Mouse (Mus musculus) kidney, embryonic 15.5 days (tissue): Measurements from ENCODE around the gene Arl4d. TPM values are rescaled to one million over a fixed set of nuclear protein-coding genes. Genes with fewer than 3 reads are reported as not detected.

Source experiments
- ATAC-seq: fragments of 200-750 bp; cut with Nextera tagmentation; replicated peaks from 2 replicates; pipeline ENCODE4 v1.8.0; 2017; ENCODE audit warnings: moderate TSS enrichment; ENCODE audit not compliant: low FRiP score
- H3K27ac ChIP-seq: fragments of 300-500 bp; sonication (generic); 2 replicates; pipeline ENCODE4 v1.5.1; 2015; ENCODE audit warnings: mild to moderate bottlenecking, inconsistent platforms
- H3K27me3 ChIP-seq: fragments of 300-500 bp; sonication (generic); 2 replicates; pipeline ENCODE4 v1.6.1; 2015; ENCODE audit warnings: inconsistent platforms
- H3K36me3 ChIP-seq: fragments of 300-500 bp; sonication (generic); 2 replicates; pipeline ENCODE4 v1.6.1; 2015; ENCODE audit warnings: inconsistent platforms
- H3K4me1 ChIP-seq: fragments of 300-500 bp; sonication (generic); 2 replicates; pipeline ENCODE4 v1.6.1; 2015; ENCODE audit warnings: inconsistent platforms
- H3K4me2 ChIP-seq: fragments of 300-500 bp; sonication (generic); 2 replicates; pipeline ENCODE4 v1.6.1; 2015; ENCODE audit warnings: moderate library complexity, mild to moderate bottlenecking, inconsistent platforms
- H3K4me3 ChIP-seq: fragments of 300-500 bp; sonication (generic); replicated peaks from 2 replicates; pipeline ENCODE4 v1.5.1; 2015; ENCODE audit warnings: mild to moderate bottlenecking, inconsistent platforms
- H3K9ac ChIP-seq: fragments of 300-500 bp; sonication (generic); 2 replicates; pipeline ENCODE4 v1.6.1; 2015; ENCODE audit warnings: mild to moderate bottlenecking, inconsistent platforms
- H3K9me3 ChIP-seq: fragments of 300-500 bp; sonication (generic); replicated peaks from 2 replicates; pipeline ENCODE4 v1.6.1; 2016; ENCODE audit warnings: inconsistent platforms
- WGBS: fragments of 180-500 bp; shearing (Covaris S2); methylation state at CpG from one replicate; pipeline ENCODE4 v1.1.7; 2015; ENCODE audit warnings: mixed read lengths; 5-methylcytosine and 5-hydroxymethylcytosine counted together
- polyA plus RNA-seq: library from polyadenylated mRNA; unstranded; fragments of >200 nt; fragmentation: Nextera tagmentation; extraction: Ambion mirVana; gene quantifications from 2 replicates; pipeline ENCODE4 v1.2.1, GENCODE M21; 2015

Gene Arl4d
- polyA plus RNA-seq, 1 experiment from 2014 or later, result 3.9 TPM

GRCm38 (mm10) chr11:101708482-101708881, 43.1 kb downstream of the Arl4d start:
- no peak overlapping the region for H3K9ac ChIP-seq
- H3K27me3 ChIP-seq, result 0 out of 2 replicates have a peak, but pooled peaks cover 4% of the 10 kb centered on the region
- peaks cover 23% of the 10 kb centered on the region for H3K4me1 ChIP-seq
- H3K9me3 ChIP-seq, result no peaks in the 10 kb centered on the region
- H3K4me2 ChIP-seq, result no peak overlapping the region
- no peak for ATAC-seq
- WGBS, result 37% methylated on average over 5 of the region's 5 CpGs
- H3K4me3 ChIP-seq, result no peak overlapping the region
- H3K36me3 ChIP-seq, result no peaks in the 10 kb centered on the region
- H3K27ac ChIP-seq, result no peak overlapping the region

- no peak for ATAC-seq
- H3K4me1 ChIP-seq, result peaks cover 10% of the 10 kb centered on the region; the same call in 1 of the 2 replicates
- H3K27me3 ChIP-seq, result no peaks in the 10 kb centered on the region
- H3K4me2 ChIP-seq, result no peak overlapping the region
- H3K36me3 ChIP-seq, result no peaks in the 10 kb centered on the region
- H3K4me3 ChIP-seq, result no peak overlapping the region
- 59% methylated on average over 9 of the region's 9 CpGs for WGBS
- H3K27ac ChIP-seq, result 0 out of 2 replicates have a peak overlapping the region, but pooled peaks have one; percentile 11
- no peaks in the 10 kb centered on the region for H3K9me3 ChIP-seq
- no peak overlapping the region for H3K9ac ChIP-seq
Observed at GRCm38 (mm10) chr11:101712811-101713210, 47.5 kb downstream of the Arl4d start.

GRCm38 (mm10) chr11:101714012-101714411, 48.7 kb downstream of the Arl4d start:
- no peaks in the 10 kb centered on the region for H3K36me3 ChIP-seq
- H3K9me3 ChIP-seq, result no peaks in the 10 kb centered on the region
- H3K4me3 ChIP-seq, result no peak overlapping the region
- H3K4me1 ChIP-seq, result peaks cover 10% of the 10 kb centered on the region; the same call in 1 of the 2 replicates
- H3K9ac ChIP-seq, result no peak overlapping the region
- H3K4me2 ChIP-seq, result no peak overlapping the region
- H3K27me3 ChIP-seq, result no peaks in the 10 kb centered on the region
- H3K27ac ChIP-seq, result 0 out of 2 replicates have a peak overlapping the region, but pooled peaks have one; percentile 41
- WGBS, result 53% methylated on average over 7 of the region's 7 CpGs
- ATAC-seq, result peak; percentile 70

Other genes with a start within 250 kb of the Arl4d start
- gene Aarsd1, start 247.9 kb upstream of the Arl4d start, polyA plus RNA-seq, result 83.0 and 87.2 TPM in 2 replicates
- 10.0 and 10.3 TPM in 2 replicates for gene Gm27029, start 240.7 kb upstream of the Arl4d start, polyA plus RNA-seq
- 20.4 and 21.7 TPM in 2 replicates for gene Rundc1, start 240.5 kb upstream of the Arl4d start, polyA plus RNA-seq
- gene Ptges3l, start 240.2 kb upstream of the Arl4d start, polyA plus RNA-seq, result 12.3 and 12.6 TPM in 2 replicates
- 369 and 421 TPM in 2 replicates for gene Rpl27, start 223.2 kb upstream of the Arl4d start, polyA plus RNA-seq
- gene Ifi35, start 217.1 kb upstream of the Arl4d start, polyA plus RNA-seq, result 13.8 and 18.8 TPM in 2 replicates
- 9.0 and 11.4 TPM in 2 replicates for gene Rnd2, start 200.5 kb upstream of the Arl4d start, polyA plus RNA-seq
- 31.8 and 37.5 TPM in 2 replicates for gene Vat1, start 199.3 kb upstream of the Arl4d start, polyA plus RNA-seq
- 12.9 and 14.4 TPM in 2 replicates for gene Brca1, start 113.6 kb upstream of the Arl4d start, polyA plus RNA-seq
- gene Nbr1, start 113.4 kb upstream of the Arl4d start, polyA plus RNA-seq, result 74.8 and 76.4 TPM in 2 replicates
- 5.5 and 5.8 TPM in 2 replicates for gene Tmem106a, start 83.3 kb upstream of the Arl4d start, polyA plus RNA-seq
- not detected in 2 replicates for gene Gm11634, start 66.3 kb upstream of the Arl4d start, polyA plus RNA-seq
- gene Rdm1, start 38.3 kb upstream of the Arl4d start, polyA plus RNA-seq, result 35.5 and 41.1 TPM in 2 replicates
- gene Dhx8, start 67.4 kb downstream of the Arl4d start, polyA plus RNA-seq, result 32.3 and 36.1 TPM in 2 replicates
- 59.3 and 60.2 TPM in 2 replicates for gene Etv4, start 119.8 kb downstream of the Arl4d start, polyA plus RNA-seq
- 13.6 and 15.4 TPM in 2 replicates for gene Meox1, start 228.8 kb downstream of the Arl4d start, polyA plus RNA-seq